Mouse (Mus musculus) lung, embryonic 14.5 days (tissue): ENCODE measurements around the gene Znfx1. TPM values are rescaled to one million over a fixed set of nuclear protein-coding genes. Genes with fewer than 3 reads are reported as not detected.
A peak's percentile ranks its signal among the peaks of the same experiment; 100 is the strongest.

Source experiments
- ATAC-seq: fragments of 200-750 bp; cut with Nextera tagmentation; 2 replicates; pipeline ENCODE4 v1.8.0; 2017; ENCODE audit warnings: mild to moderate bottlenecking, moderate TSS enrichment, moderate library complexity; ENCODE audit not compliant: insufficient read depth
- DNase-seq: peaks from one replicate; pipeline ENCODE4 v3.0.0-alpha.2; 2015
- H3K27ac ChIP-seq: fragments of 300-500 bp; sonication (generic); 2 replicates; pipeline ENCODE4 v1.5.1; 2014; ENCODE audit warnings: low read depth, mild to moderate bottlenecking, moderate library complexity
- H3K27me3 ChIP-seq: fragments of 300-500 bp; sonication (generic); 2 replicates; pipeline ENCODE4 v1.6.1; 2014; ENCODE audit warnings: low read length, control low read depth; ENCODE audit not compliant: insufficient read depth
- H3K36me3 ChIP-seq: fragments of 300-500 bp; sonication (generic); 2 replicates; pipeline ENCODE4 v1.6.1; 2014; ENCODE audit warnings: control low read depth; ENCODE audit not compliant: insufficient read depth
- H3K4me1 ChIP-seq: fragments of 300-500 bp; sonication (generic); 2 replicates; pipeline ENCODE4 v1.6.1; 2014; ENCODE audit warnings: antibody characterized with exemption, control low read depth; ENCODE audit not compliant: insufficient read depth
- H3K4me2 ChIP-seq: fragments of 300-500 bp; sonication (generic); 2 replicates; pipeline ENCODE4 v1.6.1; 2014; ENCODE audit warnings: mild to moderate bottlenecking
- H3K4me3 ChIP-seq: fragments of 300-500 bp; sonication (generic); 2 replicates; pipeline ENCODE4 v1.5.1; 2014; ENCODE audit warnings: low read depth, low read length
- H3K9ac ChIP-seq: fragments of 300-500 bp; sonication (generic); 2 replicates; pipeline ENCODE4 v1.6.1; 2014
- H3K9me3 ChIP-seq: fragments of 300-500 bp; sonication (generic); 2 replicates; pipeline ENCODE4 v1.6.1; 2016; ENCODE audit warnings: low read depth, low read length, control low read depth
- CTCF ChIP-seq: IDR thresholded peaks from 2 replicates; pipeline ENCODE4 v1.5.1; 2016; ENCODE audit warnings: antibody characterized with exemption, low read depth
- WGBS: fragments of 180-500 bp; shearing (Covaris S2); extraction: QIAGEN DNeasy Blood & Tissue Kit; methylation state at CpG from one replicate; pipeline ENCODE4 v1.1.7; 2014; 5-methylcytosine and 5-hydroxymethylcytosine counted together
- polyA plus RNA-seq: library from polyadenylated mRNA; unstranded; fragments of >200 nt; fragmentation: Nextera tagmentation; extraction: Ambion mirVana; gene quantifications from 2 replicates; pipeline ENCODE4 v1.2.1, GENCODE M21; 2014

Znfx1 gene
- polyA plus RNA-seq, 1 experiment from 2014 or later: 7.0 TPM

DNA sequence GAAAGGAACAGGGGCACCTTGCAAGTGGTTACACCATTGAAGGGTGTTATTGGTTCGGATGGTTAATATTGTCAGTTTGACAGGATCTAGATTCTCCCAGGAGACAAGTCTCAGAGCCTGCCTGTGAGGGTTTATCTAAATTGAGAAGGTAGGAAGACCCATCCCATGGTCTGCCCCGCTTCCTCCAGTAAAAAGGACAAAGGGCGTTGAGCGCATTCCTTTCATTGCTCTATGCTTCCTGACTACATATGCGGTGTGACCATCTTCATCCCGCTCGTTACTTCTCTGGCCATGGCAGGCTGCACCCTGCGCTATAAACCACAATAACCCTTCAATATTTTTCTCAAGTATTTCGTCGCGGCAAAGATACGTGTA lies 8.4 kb upstream of the Znfx1 start:
- H3K4me2 ChIP-seq: peak overlapping the region; percentile 70
- ATAC-seq (0 out of 2 replicates have a peak, but pooled peaks have one; percentile 2), DNase-seq (no peak)
- TF ChIP-seq CTCF: no peak
- no peak overlapping the region for H3K27ac ChIP-seq
- H3K4me1 ChIP-seq: no peaks in the 10 kb centered on the region
- no peaks in the 10 kb centered on the region for H3K9me3 ChIP-seq
- H3K36me3 ChIP-seq: peaks cover 5% of the 10 kb centered on the region; the same call in 1 of the 2 replicates
- H3K27me3 ChIP-seq: no peaks in the 10 kb centered on the region
- 14% methylated on average over 12 of the region's 12 CpGs for WGBS
- peak overlapping the region; percentile 46 for H3K9ac ChIP-seq
- peak overlapping the region; percentile 38 for H3K4me3 ChIP-seq

DNA sequence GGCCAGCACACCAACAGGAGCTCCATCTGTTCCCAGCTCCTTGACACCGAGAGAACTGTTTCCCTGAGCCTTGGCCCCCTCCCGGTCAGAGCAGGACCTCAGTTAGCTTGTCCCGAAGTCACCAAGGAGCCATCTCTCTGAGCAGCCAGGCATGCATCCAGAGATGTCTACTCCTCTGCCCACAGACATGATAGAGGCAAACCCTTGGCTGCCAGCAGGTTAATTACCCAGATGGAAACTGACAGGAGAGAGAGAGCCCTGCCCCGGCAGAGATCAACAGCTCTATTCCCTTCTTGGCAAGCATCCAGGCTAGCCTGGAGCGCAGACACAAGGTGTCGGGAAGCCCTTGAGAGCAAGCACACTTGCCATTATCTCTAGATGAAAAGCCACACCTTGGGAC lies 7.5 kb upstream of the Znfx1 start:
- WGBS: 47% methylated on average over 6 of the region's 6 CpGs
- peak; percentile 33 for DNase-seq

DNA sequence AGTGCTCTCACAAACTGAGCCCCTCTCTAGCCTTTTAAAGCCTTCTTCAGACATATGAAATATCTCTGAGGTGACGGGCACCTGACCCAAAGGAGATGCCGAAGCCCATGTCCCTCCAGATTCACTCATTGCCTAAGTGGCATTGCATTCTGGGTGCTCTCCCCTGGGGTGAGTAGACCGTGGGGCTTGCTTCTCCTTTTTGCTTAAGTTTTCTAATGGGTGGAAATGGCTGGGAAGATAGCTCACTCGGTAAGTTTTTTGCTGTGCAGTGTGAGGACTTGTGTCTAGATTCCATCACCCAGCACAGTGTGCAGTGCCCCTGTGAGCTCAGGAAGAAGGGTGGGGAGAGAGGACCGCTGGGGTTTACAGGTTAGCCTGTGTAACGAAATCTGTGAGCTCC lies 4.8 kb upstream of the Znfx1 start:
- Histone ChIP-seq H3K27ac (no peak overlapping the region; the same call in 1 of the 2 replicates), H3K27me3 (no peaks in the 10 kb centered on the region), H3K4me1 (0 out of 2 replicates have a peak, but pooled peaks cover 4% of the 10 kb centered on the region), H3K9me3 (no peaks in the 10 kb centered on the region), H3K4me3 (no peak overlapping the region), H3K36me3 (peaks cover 33% of the 10 kb centered on the region), H3K9ac (no peak overlapping the region), H3K4me2 (no peak overlapping the region)
- no peak for DNase-seq
- WGBS: 34% methylated on average over 6 of the region's 6 CpGs
- no peak for ATAC-seq
- TF ChIP-seq CTCF: no peak

More for the DNA sequence above, 7.5 kb upstream of the Znfx1 start:
- Histone ChIP-seq H3K27me3 (no peaks in the 10 kb centered on the region), H3K4me3 (no peak overlapping the region), H3K9ac (no peak overlapping the region), H3K27ac (no peak overlapping the region), H3K9me3 (no peaks in the 10 kb centered on the region), H3K36me3 (peaks cover 14% of the 10 kb centered on the region), H3K4me2 (no peak overlapping the region), H3K4me1 (no peaks in the 10 kb centered on the region)
- ATAC-seq: no peak
- no peak for TF ChIP-seq CTCF

- Histone ChIP-seq H3K27ac (no peak overlapping the region; the same call in 1 of the 2 replicates), H3K4me3 (no peak overlapping the region; the same call in 1 of the 2 replicates), H3K9me3 (no peaks in the 10 kb centered on the region), H3K4me2 (no peak overlapping the region), H3K9ac (no peak overlapping the region), H3K4me1 (0 out of 2 replicates have a peak, but pooled peaks cover 4% of the 10 kb centered on the region), H3K27me3 (no peaks in the 10 kb centered on the region), H3K36me3 (peaks cover 33% of the 10 kb centered on the region)
- WGBS: 21% methylated on average over 6 of the region's 6 CpGs
- no peak for TF ChIP-seq CTCF
- peak; percentile 62 for DNase-seq
- no peak for ATAC-seq
These were observed 4.0 kb upstream of the Znfx1 start for GRCm38 (mm10) chr2:167066528-167067516.

DNA sequence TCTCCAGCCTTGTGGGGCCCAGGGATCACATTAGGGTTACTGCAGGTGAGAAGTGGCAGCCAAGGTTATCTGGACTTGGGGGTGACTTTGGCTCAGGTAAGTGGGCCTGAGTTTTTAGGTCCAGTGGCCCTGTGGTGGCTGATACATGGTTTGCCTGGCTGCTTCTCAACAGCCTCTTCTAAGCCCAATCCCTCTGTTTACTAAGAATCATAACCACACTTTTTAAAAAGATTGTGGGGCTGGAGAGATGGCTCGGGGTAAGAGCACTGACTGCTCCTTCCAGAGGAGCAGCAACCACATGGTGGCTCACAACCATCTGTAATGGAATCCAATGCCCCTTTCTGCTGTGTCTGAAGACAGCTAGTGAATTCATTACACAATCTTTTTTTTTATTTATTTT lies 3.2 kb upstream of the Znfx1 start:
- DNase-seq (no peak), ATAC-seq (no peak)
- H3K4me1 ChIP-seq: 0 out of 2 replicates have a peak, but pooled peaks cover 4% of the 10 kb centered on the region
- H3K4me3 ChIP-seq: peak overlapping the region; percentile 84; the same call in 1 of the 2 replicates
- peak overlapping the region; percentile 96; the same call in 1 of the 2 replicates for H3K27ac ChIP-seq
- TF ChIP-seq CTCF: no peak
- 31% methylated on average over 1 of the region's 1 CpGs for WGBS
- H3K4me2 ChIP-seq: no peak overlapping the region; the same call in 1 of the 2 replicates
- no peaks in the 10 kb centered on the region for H3K9me3 ChIP-seq
- H3K27me3 ChIP-seq: no peaks in the 10 kb centered on the region
- peaks cover 33% of the 10 kb centered on the region for H3K36me3 ChIP-seq
- H3K9ac ChIP-seq: no peak overlapping the region

DNA sequence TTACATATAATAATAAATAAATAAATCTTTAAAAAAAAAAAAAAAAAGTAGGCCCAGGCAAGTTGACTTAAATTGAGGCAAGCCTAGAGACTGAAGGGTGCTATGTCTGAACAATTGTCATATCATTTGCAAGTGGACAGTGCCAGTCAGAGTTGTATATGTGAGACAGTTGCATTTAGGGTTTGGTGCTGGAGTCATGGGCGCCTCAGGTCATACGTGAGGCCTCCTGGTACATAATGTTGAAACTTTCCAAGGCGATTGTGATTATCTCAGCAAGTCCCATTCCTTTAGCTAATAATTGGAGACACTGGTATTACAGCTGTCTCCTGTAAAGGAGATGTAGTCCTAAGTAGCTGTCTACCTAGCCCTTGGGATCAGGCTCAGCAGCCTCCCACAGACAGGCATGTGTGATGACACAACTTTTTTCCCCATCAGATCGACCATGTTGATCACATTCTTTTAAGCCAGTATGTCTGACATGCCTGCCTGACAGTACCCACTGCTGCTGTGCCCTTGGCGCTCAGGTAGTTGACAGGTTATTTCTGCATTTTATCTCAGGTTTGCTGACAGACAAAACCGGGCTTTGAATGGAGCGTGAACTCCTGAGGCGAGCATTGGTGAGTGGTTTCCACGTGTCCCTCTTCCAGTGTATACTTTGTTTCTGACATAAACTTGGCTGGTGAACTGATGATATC lies 1.9 kb upstream of the Znfx1 start:
- Histone ChIP-seq H3K4me3 (peak overlapping the region; percentile 84), H3K4me1 (0 out of 2 replicates have a peak, but pooled peaks cover 4% of the 10 kb centered on the region), H3K27ac (peak overlapping the region; percentile 96), H3K9ac (peak overlapping the region; percentile 96), H3K36me3 (peaks cover 33% of the 10 kb centered on the region), H3K9me3 (no peaks in the 10 kb centered on the region), H3K27me3 (no peaks in the 10 kb centered on the region), H3K4me2 (peak overlapping the region; percentile 83)
- DNase-seq (peak; percentile 26), ATAC-seq (no peak)
- WGBS: 18% methylated on average over 9 of the region's 9 CpGs
- no peak for TF ChIP-seq CTCF
